Mouse (Mus musculus): ENCODE measurements around the gene Tie1.
"Not testable (repeated sequence)": the region's sequence is repeated elsewhere in the genome, so short reads cannot be mapped to it uniquely, and the experiment has no call there.

The Tie1 gene

GRCm38 (mm10) chr4:118489717-118490132, at the start of gene Tie1:
Gene Tie1, minus strand, starts transcription at chr4:118490061.
- no peak for DNase-seq (ENCODE audit: extremely low spot score)

DNA sequence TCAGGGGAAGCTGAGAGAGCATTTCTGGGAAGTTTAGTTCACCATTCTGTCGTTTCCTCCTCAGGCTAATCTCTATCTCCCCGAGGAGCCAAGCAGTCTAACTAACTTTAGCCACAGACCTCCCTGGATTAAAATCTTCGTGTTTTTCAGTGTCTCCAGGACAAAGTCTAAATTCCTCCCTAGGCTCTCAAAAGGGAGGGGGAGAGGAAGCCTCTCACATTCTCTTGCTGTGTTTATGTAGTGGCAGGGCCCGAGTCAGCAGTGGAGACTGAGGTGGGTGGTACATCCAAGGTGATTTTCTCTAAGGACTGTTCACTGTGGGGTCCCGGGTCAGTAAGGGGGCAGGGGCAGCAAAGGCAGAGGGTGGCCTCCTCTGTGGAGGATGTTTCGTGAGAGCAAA, 47.9 kb upstream of the Tie1 start:
- no peak for DNase-seq (ENCODE audit: extremely low spot score)

- DNase-seq (ENCODE audit: extremely low spot score), result no peak
Observed at GRCm38 (mm10) chr4:118535610-118536009, 45.7 kb upstream of the Tie1 start.

- no peak for DNase-seq (ENCODE audit: extremely low spot score)
Observed at GRCm38 (mm10) chr4:118533605-118534004, 43.7 kb upstream of the Tie1 start.

- DNase-seq (ENCODE audit: extremely low spot score), result no peak
Observed at GRCm38 (mm10) chr4:118533156-118533555, 43.3 kb upstream of the Tie1 start.

DNA sequence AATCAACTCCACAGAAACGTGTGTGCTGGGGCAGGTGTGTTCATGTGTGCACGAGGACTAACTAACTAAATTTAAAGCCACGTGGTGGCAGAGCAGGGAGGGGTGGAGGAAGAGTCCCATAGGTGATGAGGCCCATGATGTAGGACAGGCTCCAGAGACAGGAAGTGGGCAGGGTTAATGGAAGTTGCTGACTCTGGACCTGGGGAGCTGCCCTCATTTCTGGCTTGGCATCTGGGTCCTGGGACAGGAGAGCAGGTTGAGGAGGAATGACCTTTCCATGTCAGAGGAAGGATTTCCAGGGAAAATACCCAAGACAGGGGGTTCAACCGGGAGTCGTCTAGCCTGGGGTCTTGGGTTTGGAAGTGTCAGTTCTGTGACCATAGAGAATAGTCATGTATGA, 42.8 kb upstream of the Tie1 start:
- DNase-seq (ENCODE audit: extremely low spot score), result no peak

DNA sequence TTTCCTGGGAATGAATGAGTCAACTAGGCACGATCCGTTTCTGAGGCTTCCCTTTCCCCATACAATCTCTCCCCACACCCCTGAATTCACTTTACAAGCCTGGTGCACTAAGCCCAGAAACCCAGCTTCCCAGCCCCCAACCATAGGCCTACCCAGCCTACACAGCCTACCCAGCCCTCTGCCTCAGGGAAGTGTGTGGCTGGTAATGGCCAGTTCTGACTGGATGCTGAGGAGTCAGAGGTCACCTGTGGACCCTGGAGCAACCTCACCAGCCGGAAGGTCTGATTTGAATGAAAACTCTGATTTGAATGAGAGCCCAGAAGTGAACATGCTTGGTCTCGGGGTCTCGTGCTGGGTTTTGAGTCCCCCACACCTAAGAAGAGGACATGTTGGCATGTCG, 37.9 kb upstream of the Tie1 start:
- no peak for DNase-seq (ENCODE audit: extremely low spot score)

GRCm38 (mm10) chr4:118527335-118527681, 37.4 kb upstream of the Tie1 start:
- DNase-seq (ENCODE audit: extremely low spot score), result no peak

- no peak for DNase-seq (ENCODE audit: extremely low spot score)
Observed at GRCm38 (mm10) chr4:118526408-118527334, 36.8 kb upstream of the Tie1 start, which contains the start of gene 2610528J11Rik. Gene 2610528J11Rik, plus strand, starts transcription at chr4:118526999.

GRCm38 (mm10) chr4:118525779-118526178, 35.9 kb upstream of the Tie1 start:
- no peak for DNase-seq (ENCODE audit: extremely low spot score)

- no peak for DNase-seq (ENCODE audit: extremely low spot score)
Observed at GRCm38 (mm10) chr4:118523976-118524375, 34.1 kb upstream of the Tie1 start.

DNA sequence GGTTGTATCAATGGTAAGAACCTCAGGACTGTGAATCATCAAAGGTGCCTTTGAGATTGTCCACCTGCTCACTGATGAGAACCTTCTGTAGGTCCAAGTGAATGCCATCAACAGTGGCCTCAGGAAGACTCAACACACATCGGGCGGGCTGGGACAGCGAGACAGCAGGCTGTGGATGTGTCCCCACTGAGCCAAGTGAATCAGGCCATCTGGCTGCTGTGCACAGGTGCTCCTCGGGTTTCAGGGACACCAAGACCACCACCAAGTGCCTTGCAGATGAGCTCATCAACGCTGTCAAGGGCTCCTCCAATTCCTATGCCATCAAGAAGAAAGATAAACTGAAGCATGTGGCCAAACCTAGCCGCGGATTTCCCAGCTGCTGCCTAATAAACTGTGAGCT, 32.4 kb upstream of the Tie1 start:
- DNase-seq (ENCODE audit: extremely low spot score), result no peak

- DNase-seq (ENCODE audit: extremely low spot score), result no peak
Observed at GRCm38 (mm10) chr4:118518208-118518607, 28.3 kb upstream of the Tie1 start.

- no peak for DNase-seq (ENCODE audit: extremely low spot score)
Observed at GRCm38 (mm10) chr4:118517497-118518146, 27.8 kb upstream of the Tie1 start.

DNA sequence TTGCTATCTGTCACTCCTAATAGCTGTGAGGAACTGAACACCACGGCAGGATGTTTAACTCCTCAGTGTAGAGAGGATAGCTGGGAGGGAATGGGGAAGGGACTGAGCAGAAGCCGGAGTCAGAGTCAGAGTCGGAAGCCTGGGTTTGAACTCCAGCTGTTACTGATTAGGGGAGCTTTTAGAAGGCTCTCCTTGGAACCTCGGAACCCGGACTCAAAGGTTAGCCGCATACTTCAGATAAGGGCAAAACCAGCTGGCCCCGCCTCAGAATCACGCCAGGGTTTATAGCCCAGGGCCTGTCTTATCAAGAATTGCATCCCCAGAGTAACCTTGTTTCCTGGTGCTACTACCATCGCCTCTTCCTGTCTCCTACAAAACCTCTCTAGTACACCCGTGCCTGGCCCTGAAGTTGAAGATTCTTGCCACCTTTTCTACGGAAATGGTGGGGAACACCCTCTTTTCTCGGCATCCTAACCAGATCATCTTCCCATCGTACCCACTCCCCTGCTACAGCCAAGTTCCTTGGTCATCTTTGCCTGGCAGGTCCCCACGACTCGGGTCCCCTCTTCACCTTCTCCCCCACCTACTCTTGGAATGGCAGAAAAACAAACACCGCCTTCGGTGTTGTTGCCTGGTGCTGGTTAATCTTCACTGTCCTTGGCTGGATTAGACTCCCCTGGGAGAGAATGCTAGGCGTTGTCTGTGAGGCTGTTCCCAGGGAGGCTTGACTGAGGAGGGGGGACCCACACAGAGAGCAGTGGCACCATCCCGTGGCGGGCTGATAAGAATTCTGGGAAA, 27.0 kb upstream of the Tie1 start:
- DNase-seq (ENCODE audit: extremely low spot score), result peak; percentile 27

DNA sequence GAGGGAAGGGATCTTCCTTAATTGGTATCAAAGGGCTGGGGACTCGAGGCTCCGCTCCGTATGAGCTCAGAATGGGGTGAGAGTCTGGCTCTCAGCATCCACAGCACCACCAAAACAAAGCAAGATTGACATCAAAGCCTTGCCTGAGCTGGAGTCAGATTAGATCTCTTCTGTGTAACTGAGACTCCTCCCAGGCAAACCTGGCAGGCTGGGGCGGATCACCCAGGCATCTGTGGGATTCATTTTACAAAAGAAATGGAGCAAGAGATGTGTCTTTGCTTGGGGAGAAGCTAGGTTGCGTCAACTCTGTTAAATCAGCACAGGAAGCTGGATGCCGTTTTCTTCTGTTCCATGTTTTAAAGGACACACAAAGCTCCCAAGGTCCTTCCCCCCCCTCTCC, 19.2 kb upstream of the Tie1 start:
- no peak for DNase-seq (ENCODE audit: extremely low spot score)

- DNase-seq (ENCODE audit: extremely low spot score), result not testable (repeated sequence)
Observed at GRCm38 (mm10) chr4:118507171-118507570, 17.3 kb upstream of the Tie1 start.

GRCm38 (mm10) chr4:118505551-118505950, 15.7 kb upstream of the Tie1 start:
- no peak for DNase-seq (ENCODE audit: extremely low spot score)

GRCm38 (mm10) chr4:118500792-118501191, 10.9 kb upstream of the Tie1 start:
- no peak for DNase-seq (ENCODE audit: extremely low spot score)

GRCm38 (mm10) chr4:118500171-118500724, 10.4 kb upstream of the Tie1 start:
- DNase-seq (ENCODE audit: extremely low spot score), result no peak

DNA sequence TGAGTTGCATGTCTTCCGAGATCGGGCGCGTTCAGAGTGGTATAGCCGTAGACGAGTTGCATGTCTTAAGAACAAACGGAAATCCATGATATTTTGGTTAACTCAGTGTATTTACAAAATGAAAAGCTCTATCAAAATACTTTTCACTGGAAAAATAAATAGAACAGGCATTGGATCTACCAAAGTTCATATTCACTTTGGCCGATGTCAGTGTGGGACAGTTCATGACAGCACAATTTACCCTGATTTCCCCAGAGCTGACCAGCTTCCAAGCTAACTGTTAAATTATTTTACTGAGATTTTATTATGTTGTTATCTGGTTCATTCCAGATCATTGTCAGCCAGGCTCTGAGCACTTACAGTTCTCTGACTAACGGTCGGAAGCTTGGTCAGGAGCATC, 600 bp upstream of the Tie1 start:
- DNase-seq (ENCODE audit: extremely low spot score), result no peak
